In the genomic region with DNA sequence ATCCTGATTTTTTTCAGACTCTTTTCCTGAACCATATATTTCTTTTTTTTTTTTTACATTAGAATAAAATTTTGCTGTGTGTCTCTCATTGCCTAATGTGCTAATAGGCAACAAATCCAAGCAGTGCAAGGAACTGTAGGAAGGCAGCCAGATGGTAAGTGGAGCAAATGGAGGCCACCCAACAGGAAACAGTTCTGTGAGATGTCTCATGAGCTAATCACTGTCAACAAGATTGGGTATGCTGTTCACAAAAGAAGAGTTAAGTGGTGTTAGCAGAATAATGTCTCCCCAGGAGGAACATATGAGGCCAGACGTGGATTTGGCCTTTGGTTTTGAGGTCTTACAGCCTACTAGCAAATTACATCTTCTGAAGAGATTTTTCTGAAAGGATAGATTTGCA, we compare ENCODE assay signal across 17 mouse cellular contexts.
DNase-seq lines count a peak whose midpoint lies in the region; ATAC-seq and TF ChIP-seq lines count a peak whose summit lies in the region.
"Had no signal": no experiment of that assay in that cellular context is flagged by ENCODE, and none has a peak within 500 bp of the region (broad histone marks: within the 10 kb centered on the region; RNA-seq: fewer than 3 reads in every experiment).

No protein-coding gene starts in this region.

- H3K9me3 ChIP-seq in lung, embryonic 16.5 days (ENCODE audit: control insufficient read depth, low read length), result no peaks in the 10 kb centered on the region
- H3K9me3 ChIP-seq: stomach, embryonic 15.5 days had no signal

- no peak for TF ChIP-seq POLR2A in heart, adult 2 months (IDR thresholded peaks at IDR 0.05; ENCODE audit: insufficient read depth, low read depth, low read length)
- no peak for TF ChIP-seq POLR2A in thymus, adult 2 months (IDR thresholded peaks at IDR 0.05; ENCODE audit: control insufficient read depth, extremely low read depth, insufficient read depth, low read length, poor library complexity)

- peak; percentile 48 to 53 for DNase-seq in heart, postnatal 10 days
- DNase-seq in heart, adult 2 months, result no peak
- no peak for DNase-seq in lung, postnatal 25 days (ENCODE audit: low spot score)
- DNase-seq in adipocyte (ENCODE audit: low spot score), result peak; percentile 56
- peak; percentile 30 for DNase-seq in fibroblast of lung, adult 2 months (ENCODE audit: low read depth)
- DNase-seq in testis, postnatal 14 days (ENCODE audit: low spot score), result no peak
- no peak for DNase-seq in thymus, adult 2 months
- DNase-seq: cerebellum, postnatal 14 days; kidney, postnatal 10 days; lung, adult 2 months; right cerebral cortex, adult 18-20 months; thymus, postnatal 36 days had no signal

- peak; percentile 62; the same call in 1 of the 2 replicates for ATAC-seq in lung, embryonic 16.5 days (ENCODE audit: low read depth)
- ATAC-seq: activated CD4-positive, CD25-positive, alpha-beta regulatory T cell, adult 4 months; intestine, postnatal 0 days had no signal

- no peaks in the 10 kb centered on the region for H3K27me3 ChIP-seq in heart, adult 2 months (ENCODE audit: control insufficient read depth, insufficient read depth, low read length)
- no peaks in the 10 kb centered on the region for H3K27me3 ChIP-seq in lung, embryonic 16.5 days (ENCODE audit: control insufficient read depth, insufficient read depth, low read depth, low read length)
- H3K27me3 ChIP-seq in thymus, adult 2 months (ENCODE audit: control insufficient read depth, insufficient read depth, low read length), result no peaks in the 10 kb centered on the region
- H3K27me3 ChIP-seq: stomach, embryonic 15.5 days had no signal

- H3K4me2 ChIP-seq in lung, embryonic 16.5 days (ENCODE audit: low read depth, low read length), result no peak overlapping the region
- H3K4me2 ChIP-seq: hindbrain, embryonic 14.5 days; stomach, embryonic 15.5 days had no signal

- no peak for TF ChIP-seq EP300 in heart, adult 2 months (IDR thresholded peaks at IDR 0.05; ENCODE audit: insufficient read depth, low read depth, low read length)

- H3K79me2 ChIP-seq in heart, adult 2 months (replicated peaks; ENCODE audit: control insufficient read depth, insufficient read depth, low read length), result no peaks in the 10 kb centered on the region; the same call in 1 of the 2 replicates

- H3K27ac ChIP-seq in heart, adult 2 months, result no peak overlapping the region
- H3K27ac ChIP-seq in lung, embryonic 16.5 days (ENCODE audit: low read length), result no peak overlapping the region
- H3K27ac ChIP-seq in thymus, adult 2 months (ENCODE audit: control insufficient read depth, insufficient read depth, low read length), result no peak overlapping the region
- H3K27ac ChIP-seq: hindbrain, embryonic 14.5 days; stomach, embryonic 15.5 days had no signal

- 42% methylated on average over 1 of the region's 1 CpGs for WGBS in heart, adult 2 months
- WGBS in lung, embryonic 16.5 days, result 53% methylated on average over 1 of the region's 1 CpGs
- 60% methylated on average over 1 of the region's 1 CpGs for WGBS in thymus, adult 2 months

- H3K4me1 ChIP-seq in heart, adult 2 months (ENCODE audit: control insufficient read depth, insufficient read depth, low read length), result no peaks in the 10 kb centered on the region
- no peaks in the 10 kb centered on the region; the same call in 1 of the 2 replicates for H3K4me1 ChIP-seq in lung, embryonic 16.5 days (replicated peaks; ENCODE audit: control insufficient read depth, insufficient read depth, low read length)
- no peaks in the 10 kb centered on the region for H3K4me1 ChIP-seq in thymus, adult 2 months (replicated peaks; ENCODE audit: control insufficient read depth, insufficient read depth, low read length)
- H3K4me1 ChIP-seq: stomach, embryonic 15.5 days had no signal

- TF ChIP-seq CTCF in heart, adult 2 months (IDR thresholded peaks at IDR 0.05), result no peak
- TF ChIP-seq CTCF in thymus, adult 2 months (IDR thresholded peaks at IDR 0.05; ENCODE audit: borderline replicate concordance, control insufficient read depth, extremely low read depth, insufficient read depth, low read length, poor library complexity), result no peak

- H3K9ac ChIP-seq in heart, adult 2 months (ENCODE audit: low read depth, low read length), result no peak overlapping the region
- H3K9ac ChIP-seq in lung, embryonic 16.5 days (ENCODE audit: low read length), result no peak overlapping the region
- H3K9ac ChIP-seq: hindbrain, embryonic 14.5 days; stomach, embryonic 15.5 days had no signal

- no peaks in the 10 kb centered on the region for H3K36me3 ChIP-seq in heart, adult 2 months (ENCODE audit: control insufficient read depth, insufficient read depth, low read length)
- no peaks in the 10 kb centered on the region; the same call in 1 of the 2 replicates for H3K36me3 ChIP-seq in lung, embryonic 16.5 days (ENCODE audit: control insufficient read depth, insufficient read depth, low read length)
- H3K36me3 ChIP-seq in thymus, adult 2 months (ENCODE audit: control insufficient read depth, insufficient read depth, low read length), result no peaks in the 10 kb centered on the region
- H3K36me3 ChIP-seq: stomach, embryonic 15.5 days had no signal

- intact Hi-C loops in heart, postnatal 10 days (cut with DNase I), result no loop called here
- intact Hi-C loops in heart, adult 2 months (cut with DNase I), result no loop called here

- no peak overlapping the region for H3K4me3 ChIP-seq in heart, adult 2 months
- no peak overlapping the region for H3K4me3 ChIP-seq in lung, embryonic 16.5 days (ENCODE audit: low read length)
- no peak overlapping the region for H3K4me3 ChIP-seq in thymus, adult 2 months (ENCODE audit: control insufficient read depth, insufficient read depth, low read length)
- H3K4me3 ChIP-seq: stomach, embryonic 15.5 days had no signal

Comparison
In these comparisons a context has a peak if more than half of its experiments do, and no peak if none do; other contexts are left out.
1. DNase-seq: peak in heart, postnatal 10 days (2 of 2), adipocyte (single experiment) and fibroblast of lung, adult 2 months (single experiment); none in heart, adult 2 months (0 of 2), lung, postnatal 25 days (single experiment), testis, postnatal 14 days (single experiment) and thymus, adult 2 months (single experiment).